Mouse (Mus musculus) kidney, adult 2 months (tissue): ENCODE results near the gene Stpg3.

Source experiments
- CTCF ChIP-seq: fragments of 200-500 bp; conservative IDR thresholded peaks from 2 replicates; pipeline ENCODE4 v1.5.1; 2011; ENCODE audit warnings: low read depth, mild to moderate bottlenecking, control low read depth, low read length, moderate library complexity, mixed read lengths; ENCODE audit not compliant: insufficient read depth, insufficient read length
- POLR2A ChIP-seq: fragments of 200-500 bp; IDR thresholded peaks from one replicate; pipeline ENCODE4 v1.6.1; 2011; ENCODE audit warnings: low read depth, low read length, control low read depth

GRCm38 (mm10) chr2:25173821-25174220 lies 40.6 kb downstream of the Stpg3 start:
- TF ChIP-seq CTCF (no peak), POLR2A (no peak)
